Mouse (Mus musculus) activated CD4-positive, CD25-positive, alpha-beta regulatory T cell (primary cell): Measurements from ENCODE around the gene 2310003L06Rik. TPM values are rescaled to one million over a fixed set of nuclear protein-coding genes. Genes with fewer than 3 reads are reported as not detected.

Experiments
- polyA plus RNA-seq, 2 experiments: library from polyadenylated mRNA; unstranded; fragments of 100-300 nt; shearing (Covaris generic); gene quantifications; one replicate each; pipeline ENCODE4 v1.2.1; 2017

2310003L06Rik gene
- under 1 TPM in 1 of 2 experiments, not detected in 1; 0.13 TPM for polyA plus RNA-seq

GRCm38 (mm10) chr5:87969201-87969600 lies at the start of gene 2310003L06Rik, which contains the start of gene Gm28434:
Gene 2310003L06Rik, plus strand, starts transcription at chr5:87969459.
Gene Gm28434, plus strand, starts transcription at chr5:87969517.

GRCm38 (mm10) chr5:87925372-87925771 lies 43.9 kb upstream of the 2310003L06Rik start, which contains the start of gene Csn3:
Gene Csn3, plus strand, starts transcription at chr5:87925579.

GRCm38 (mm10) chr5:87979139-87979538 lies 9.9 kb downstream of the 2310003L06Rik start, which contains the start of gene Cabs1:
Gene Cabs1, plus strand, starts transcription at chr5:87979439.

GRCm38 (mm10) chr5:88002249-88002648 lies 33.0 kb downstream of the 2310003L06Rik start, which contains the start of gene Smr3a:
Gene Smr3a, plus strand, starts transcription at chr5:88002549.

Other genes with a start within 250 kb of the 2310003L06Rik start
- gene Csn1s2a, start 194.9 kb upstream of the 2310003L06Rik start, polyA plus RNA-seq: 1 to 10 TPM in 1 of 2 experiments, not detected in 1; 1.3 TPM
- gene Csn1s2b, start 161.4 kb upstream of the 2310003L06Rik start, polyA plus RNA-seq: under 1 TPM in 1 of 2 experiments, not detected in 1; 0.31 TPM
- under 1 TPM in 1 of 2 experiments, not detected in 1; 0.57 TPM for gene Prr27, start 143.8 kb upstream of the 2310003L06Rik start, polyA plus RNA-seq
- gene Odam, start 84.4 kb upstream of the 2310003L06Rik start, polyA plus RNA-seq: not detected
- not detected for gene Csn3, start 43.9 kb upstream of the 2310003L06Rik start, polyA plus RNA-seq
- gene Gm28434, start 58 bp downstream of the 2310003L06Rik start, polyA plus RNA-seq: not detected
- gene Cabs1, start 10.0 kb downstream of the 2310003L06Rik start, polyA plus RNA-seq: not detected
- under 1 TPM in 1 of 2 experiments, not detected in 1; 0.85 TPM for gene Smr3a, start 33.1 kb downstream of the 2310003L06Rik start, polyA plus RNA-seq
- not detected for gene Smr2, start 117.1 kb downstream of the 2310003L06Rik start, polyA plus RNA-seq
- not detected for gene Gm11116, start 142.1 kb downstream of the 2310003L06Rik start, polyA plus RNA-seq
- not detected for gene Gm11115, start 184.6 kb downstream of the 2310003L06Rik start, polyA plus RNA-seq